Mouse (Mus musculus): ENCODE measurements around the gene Psme2. TPM values are rescaled to one million over a fixed set of nuclear protein-coding genes. Genes with fewer than 3 reads are reported as not detected.
A peak's percentile ranks its signal among the peaks of the same experiment; 100 is the strongest.

Gene Psme2
- total RNA-seq (2021) = 100 to 1,000 TPM; 103 to 107 TPM

- DNase-seq = peak in 1 of 2 experiments; percentile 90
- intact Hi-C loops (cut with DNase I) = no loop called here
These were observed at the start of gene Psme2 for GRCm38 (mm10) chr14:55590748-55591330. TSS of gene Psme2 (minus strand) at chr14:55591113.

GRCm38 (mm10) chr14:55637795-55638194 lies 46.9 kb upstream of the Psme2 start, which contains the start of gene Gm49378:
TSS of gene Gm49378 (minus strand) at chr14:55637895.
- DNase-seq = no peak
- intact Hi-C loops (cut with DNase I) = loop anchor here (5.0 kb wide), 2 partner anchors 35 to 85 kb away; partner anchors contain the start of genes Gmpr2, Nedd8 and Rabggta

GRCm38 (mm10) chr14:55635523-55636007 lies 44.7 kb upstream of the Psme2 start, which contains the start of gene Ipo4:
TSS of gene Ipo4 (minus strand) at chr14:55635957.
- intact Hi-C loops (cut with DNase I) = loop anchor here (2.0 to 5.0 kb wide), 3 partner anchors 25 to 87 kb away; partner anchors contain the start of genes Gmpr2, Mdp1, Nedd8 and Rabggta
- peak; percentile 84 to 89 for DNase-seq

GRCm38 (mm10) chr14:55634874-55635522 lies 44.1 kb upstream of the Psme2 start:
- DNase-seq = no peak
- intact Hi-C loops (cut with DNase I) = loop anchor here (2.0 to 5.0 kb wide), 3 partner anchors 26 to 87 kb away; partner anchors contain the start of genes Gmpr2, Mdp1, Nedd8 and Rabggta

- DNase-seq = peak; percentile 55 to 77
- intact Hi-C loops (cut with DNase I) = loop anchor here (1.0 to 10.0 kb wide), 2 partner anchors 114 to 265 kb away; no protein-coding TSS in a partner anchor
These were observed 38.4 kb upstream of the Psme2 start for GRCm38 (mm10) chr14:55629312-55629711.

- intact Hi-C loops (cut with DNase I) = loop anchor here (10.0 kb wide), 1 partner anchor 267 kb away; no protein-coding TSS in a partner anchor
- DNase-seq = no peak
These were observed 37.3 kb upstream of the Psme2 start for GRCm38 (mm10) chr14:55628077-55628827.

- no peak for DNase-seq
- intact Hi-C loops (cut with DNase I) = no loop called here
These were observed 27.7 kb upstream of the Psme2 start for GRCm38 (mm10) chr14:55618486-55619195.

- no peak for DNase-seq
- intact Hi-C loops (cut with DNase I) = no loop called here
These were observed 26.9 kb upstream of the Psme2 start, which contains the start of gene Rec8 for GRCm38 (mm10) chr14:55617822-55618221. TSS of gene Rec8 (plus strand) at chr14:55618037.

- no peak for DNase-seq
- intact Hi-C loops (cut with DNase I) = no loop called here
These were observed 25.9 kb upstream of the Psme2 start for GRCm38 (mm10) chr14:55616844-55617243.

- intact Hi-C loops (cut with DNase I) = no loop called here
- DNase-seq = no peak
These were observed 25.0 kb upstream of the Psme2 start for GRCm38 (mm10) chr14:55615876-55616275.

- intact Hi-C loops (cut with DNase I) = no loop called here
- no peak for DNase-seq
These were observed 23.8 kb upstream of the Psme2 start for GRCm38 (mm10) chr14:55614565-55615178.

GRCm38 (mm10) chr14:55613346-55613745 lies 22.4 kb upstream of the Psme2 start:
- intact Hi-C loops (cut with DNase I) = no loop called here
- no peak for DNase-seq

- no peak for DNase-seq
- intact Hi-C loops (cut with DNase I) = no loop called here
These were observed 17.4 kb upstream of the Psme2 start for GRCm38 (mm10) chr14:55608339-55608738.

- intact Hi-C loops (cut with DNase I) = loop anchor here (2.0 kb wide), 2 partner anchors 13 to 25 kb away; no protein-coding TSS in a partner anchor
These were observed 15.0 kb upstream of the Psme2 start for GRCm38 (mm10) chr14:55605743-55606459.

GRCm38 (mm10) chr14:55604823-55605222 lies 13.9 kb upstream of the Psme2 start:
- intact Hi-C loops (cut with DNase I) = loop anchor here (2.0 kb wide), 1 partner anchor 26 kb away; no protein-coding TSS in a partner anchor

More at GRCm38 (mm10) chr14:55605743-55606459, 15.0 kb upstream of the Psme2 start:
- DNase-seq = no peak

GRCm38 (mm10) chr14:55603633-55604576 lies 13.0 kb upstream of the Psme2 start:
- intact Hi-C loops (cut with DNase I) = loop anchor here (2.0 kb wide), 2 partner anchors 27 to 105 kb away; no protein-coding TSS in a partner anchor
- peak; percentile 90 to 93 for DNase-seq

More at GRCm38 (mm10) chr14:55604823-55605222, 13.9 kb upstream of the Psme2 start:
- DNase-seq = no peak

- DNase-seq = no peak
- intact Hi-C loops (cut with DNase I) = loop anchor here (2.0 kb wide), 1 partner anchor 104 kb away; no protein-coding TSS in a partner anchor
These were observed 12.3 kb upstream of the Psme2 start, which contains the start of gene Irf9 for GRCm38 (mm10) chr14:55603271-55603632. TSS of gene Irf9 (plus strand) at chr14:55603571.
